Mouse (Mus musculus): ENCODE measurements around the gene Dcaf6. TPM values are rescaled to one million over a fixed set of nuclear protein-coding genes. Genes with fewer than 3 reads are reported as not detected.
A peak's percentile ranks its signal among the peaks of the same experiment; 100 is the strongest.

Dcaf6 gene
- 14.3 and 14.4 TPM in 2 replicates for polyA plus RNA-seq (2014; fragmentation: Nextera tagmentation; extraction: Ambion mirVana)

GRCm38 (mm10) chr1:165460360-165460800 is at the start of gene Dcaf6, which contains the start of gene Mpc2:
Gene Dcaf6, minus strand, starts transcription at chr1:165460475.
Gene Mpc2, plus strand, starts transcription at chr1:165460637.
- H3K4me1 ChIP-seq (replicated peaks; ENCODE audit: control insufficient read depth, insufficient read depth, low read length) = 0 out of 2 replicates have a peak, but pooled peaks cover 2% of the 10 kb centered on the region
- no peaks in the 10 kb centered on the region for H3K36me3 ChIP-seq (ENCODE audit: control insufficient read depth, insufficient read depth, low read length)
- WGBS = 0% methylated on average over 29 of the region's 37 CpGs
- peak within 1 kb of the TSS; percentile 86 for H3K4me3 ChIP-seq (ENCODE audit: low read depth, low read length)
- peak within 1 kb of the TSS; percentile 91 for H3K27ac ChIP-seq (ENCODE audit: low read depth)
- peak; percentile 100 for DNase-seq (ENCODE audit: low spot score)
- peak within 1 kb of the TSS; percentile 70 for H3K4me2 ChIP-seq (ENCODE audit: low read length)
- H3K9me3 ChIP-seq (ENCODE audit: control insufficient read depth, low read length) = no peaks in the 10 kb centered on the region
- peak; percentile 93 for ATAC-seq (replicated peaks; ENCODE audit: low FRiP score, low TSS enrichment, low read depth)
- no peaks in the 10 kb centered on the region for H3K27me3 ChIP-seq (replicated peaks; ENCODE audit: control insufficient read depth, insufficient read depth, low read length)
- peak within 1 kb of the TSS; percentile 80 for H3K9ac ChIP-seq (ENCODE audit: low read length)

GRCm38 (mm10) chr1:165506303-165506702 is 46.0 kb upstream of the Dcaf6 start:
- Histone ChIP-seq H3K9me3 (ENCODE audit: control insufficient read depth, low read length) (no peaks in the 10 kb centered on the region), H3K36me3 (ENCODE audit: control insufficient read depth, insufficient read depth, low read length) (no peaks in the 10 kb centered on the region), H3K4me3 (ENCODE audit: low read depth, low read length) (no peak overlapping the region), H3K4me2 (ENCODE audit: low read length) (no peak overlapping the region), H3K4me1 (replicated peaks; ENCODE audit: control insufficient read depth, insufficient read depth, low read length) (no peaks in the 10 kb centered on the region), H3K9ac (ENCODE audit: low read length) (no peak overlapping the region), H3K27ac (ENCODE audit: low read depth) (no peak overlapping the region), H3K27me3 (replicated peaks; ENCODE audit: control insufficient read depth, insufficient read depth, low read length) (no peaks in the 10 kb centered on the region)
- 89% methylated on average over 6 of the region's 6 CpGs for WGBS
- DNase-seq (ENCODE audit: low spot score) (no peak), ATAC-seq (replicated peaks; ENCODE audit: low FRiP score, low TSS enrichment, low read depth) (no peak)

GRCm38 (mm10) chr1:165503307-165504024 is 43.2 kb upstream of the Dcaf6 start:
- no peaks in the 10 kb centered on the region for H3K4me1 ChIP-seq (replicated peaks; ENCODE audit: control insufficient read depth, insufficient read depth, low read length)
- H3K4me3 ChIP-seq (ENCODE audit: low read depth, low read length) = no peak overlapping the region
- DNase-seq (ENCODE audit: low spot score) (no peak), ATAC-seq (replicated peaks; ENCODE audit: low FRiP score, low TSS enrichment, low read depth) (0 out of 2 replicates have a peak, but pooled peaks have one; percentile 27)
- no peaks in the 10 kb centered on the region for H3K9me3 ChIP-seq (ENCODE audit: control insufficient read depth, low read length)
- no peak overlapping the region for H3K9ac ChIP-seq (ENCODE audit: low read length)
- no peaks in the 10 kb centered on the region for H3K27me3 ChIP-seq (replicated peaks; ENCODE audit: control insufficient read depth, insufficient read depth, low read length)
- H3K4me2 ChIP-seq (ENCODE audit: low read length) = no peak overlapping the region
- H3K36me3 ChIP-seq (ENCODE audit: control insufficient read depth, insufficient read depth, low read length) = no peaks in the 10 kb centered on the region
- no peak overlapping the region for H3K27ac ChIP-seq (ENCODE audit: low read depth)
- 19% methylated on average over 10 of the region's 10 CpGs for WGBS

GRCm38 (mm10) chr1:165498856-165499255 is 38.6 kb upstream of the Dcaf6 start:
- DNase-seq (ENCODE audit: low spot score) = no peak
- ATAC-seq (replicated peaks; ENCODE audit: low FRiP score, low TSS enrichment, low read depth) = no peak
- WGBS = 65% methylated on average over 3 of the region's 3 CpGs

GRCm38 (mm10) chr1:165489197-165489596 is 28.9 kb upstream of the Dcaf6 start:
- no peak for ATAC-seq (replicated peaks; ENCODE audit: low FRiP score, low TSS enrichment, low read depth)
- WGBS = 72% methylated on average over 4 of the region's 4 CpGs
- DNase-seq (ENCODE audit: low spot score) = no peak
- no peaks in the 10 kb centered on the region for H3K4me1 ChIP-seq (replicated peaks; ENCODE audit: control insufficient read depth, insufficient read depth, low read length)
- no peaks in the 10 kb centered on the region for H3K27me3 ChIP-seq (replicated peaks; ENCODE audit: control insufficient read depth, insufficient read depth, low read length)
- H3K27ac ChIP-seq (ENCODE audit: low read depth) = no peak overlapping the region
- no peak overlapping the region for H3K4me2 ChIP-seq (ENCODE audit: low read length)
- H3K4me3 ChIP-seq (ENCODE audit: low read depth, low read length) = no peak overlapping the region
- H3K36me3 ChIP-seq (ENCODE audit: control insufficient read depth, insufficient read depth, low read length) = no peaks in the 10 kb centered on the region
- H3K9ac ChIP-seq (ENCODE audit: low read length) = no peak overlapping the region
- no peaks in the 10 kb centered on the region for H3K9me3 ChIP-seq (ENCODE audit: control insufficient read depth, low read length)

More at GRCm38 (mm10) chr1:165498856-165499255, 38.6 kb upstream of the Dcaf6 start:
- H3K27ac ChIP-seq (ENCODE audit: low read depth) = no peak overlapping the region
- no peaks in the 10 kb centered on the region for H3K36me3 ChIP-seq (ENCODE audit: control insufficient read depth, insufficient read depth, low read length)
- no peaks in the 10 kb centered on the region for H3K4me1 ChIP-seq (replicated peaks; ENCODE audit: control insufficient read depth, insufficient read depth, low read length)
- no peak overlapping the region for H3K9ac ChIP-seq (ENCODE audit: low read length)
- no peaks in the 10 kb centered on the region for H3K9me3 ChIP-seq (ENCODE audit: control insufficient read depth, low read length)
- no peak overlapping the region for H3K4me3 ChIP-seq (ENCODE audit: low read depth, low read length)
- no peaks in the 10 kb centered on the region for H3K27me3 ChIP-seq (replicated peaks; ENCODE audit: control insufficient read depth, insufficient read depth, low read length)
- no peak overlapping the region for H3K4me2 ChIP-seq (ENCODE audit: low read length)

GRCm38 (mm10) chr1:165486108-165486507 is 25.8 kb upstream of the Dcaf6 start:
- H3K27ac ChIP-seq (ENCODE audit: low read depth) = no peak overlapping the region
- DNase-seq (ENCODE audit: low spot score) = no peak
- ATAC-seq (replicated peaks; ENCODE audit: low FRiP score, low TSS enrichment, low read depth) = no peak
- 89% methylated on average over 2 of the region's 2 CpGs for WGBS
- H3K4me3 ChIP-seq (ENCODE audit: low read depth, low read length) = no peak overlapping the region
- no peak overlapping the region for H3K4me2 ChIP-seq (ENCODE audit: low read length)
- H3K36me3 ChIP-seq (ENCODE audit: control insufficient read depth, insufficient read depth, low read length) = peaks cover 6% of the 10 kb centered on the region; the same call in 1 of the 2 replicates
- H3K27me3 ChIP-seq (replicated peaks; ENCODE audit: control insufficient read depth, insufficient read depth, low read length) = no peaks in the 10 kb centered on the region
- H3K9ac ChIP-seq (ENCODE audit: low read length) = no peak overlapping the region
- H3K9me3 ChIP-seq (ENCODE audit: control insufficient read depth, low read length) = no peaks in the 10 kb centered on the region
- H3K4me1 ChIP-seq (replicated peaks; ENCODE audit: control insufficient read depth, insufficient read depth, low read length) = no peaks in the 10 kb centered on the region

GRCm38 (mm10) chr1:165484688-165485233 is 24.5 kb upstream of the Dcaf6 start, which contains the start of gene Adcy10:
Gene Adcy10, plus strand, starts transcription at chr1:165485183.
- no peak within 1 kb of the TSS for H3K9ac ChIP-seq (ENCODE audit: low read length)
- DNase-seq (ENCODE audit: low spot score) = no peak
- no peak within 1 kb of the TSS for H3K27ac ChIP-seq (ENCODE audit: low read depth)
- no peak within 1 kb of the TSS for H3K4me2 ChIP-seq (ENCODE audit: low read length)
- 89% methylated on average over 8 of the region's 8 CpGs for WGBS
- no peak within 1 kb of the TSS for H3K4me3 ChIP-seq (ENCODE audit: low read depth, low read length)
- no peaks in the 10 kb centered on the region for H3K27me3 ChIP-seq (replicated peaks; ENCODE audit: control insufficient read depth, insufficient read depth, low read length)
- H3K4me1 ChIP-seq (replicated peaks; ENCODE audit: control insufficient read depth, insufficient read depth, low read length) = no peaks in the 10 kb centered on the region
- peaks cover 11% of the 10 kb centered on the region; the same call in 1 of the 2 replicates for H3K36me3 ChIP-seq (ENCODE audit: control insufficient read depth, insufficient read depth, low read length)
- ATAC-seq (replicated peaks; ENCODE audit: low FRiP score, low TSS enrichment, low read depth) = no peak
- no peaks in the 10 kb centered on the region for H3K9me3 ChIP-seq (ENCODE audit: control insufficient read depth, low read length)

- 87% methylated on average over 1 of the region's 1 CpGs for WGBS
- H3K9ac ChIP-seq (ENCODE audit: low read length) = no peak overlapping the region
- no peak overlapping the region for H3K27ac ChIP-seq (ENCODE audit: low read depth)
- no peaks in the 10 kb centered on the region for H3K4me1 ChIP-seq (replicated peaks; ENCODE audit: control insufficient read depth, insufficient read depth, low read length)
- DNase-seq (ENCODE audit: low spot score) (no peak), ATAC-seq (replicated peaks; ENCODE audit: low FRiP score, low TSS enrichment, low read depth) (no peak)
- no peaks in the 10 kb centered on the region for H3K27me3 ChIP-seq (replicated peaks; ENCODE audit: control insufficient read depth, insufficient read depth, low read length)
- no peak overlapping the region for H3K4me3 ChIP-seq (ENCODE audit: low read depth, low read length)
- no peaks in the 10 kb centered on the region for H3K9me3 ChIP-seq (ENCODE audit: control insufficient read depth, low read length)
- H3K36me3 ChIP-seq (ENCODE audit: control insufficient read depth, insufficient read depth, low read length) = no peaks in the 10 kb centered on the region
- H3K4me2 ChIP-seq (ENCODE audit: low read length) = no peak overlapping the region
Observed at GRCm38 (mm10) chr1:165471490-165471889, 11.2 kb upstream of the Dcaf6 start.

Measured in intestine, embryonic 14.5 days (tissue).